Mouse (Mus musculus) CD4-positive helper T cell, adult 2 months (primary cell): Measurements from ENCODE around the gene Cdc6.
"Not testable (repeated sequence)": the region's sequence is repeated elsewhere in the genome, so short reads cannot be mapped to it uniquely, and the experiment has no call there.

Experiments used
- DNase-seq: peaks from one replicate; pipeline ENCODE4 v3.0.0-alpha.2; 2012; ENCODE audit warnings: low read depth, missing footprints, low spot score

The Cdc6 gene

GRCm38 (mm10) chr11:98931513-98932292 lies 24.1 kb downstream of the Cdc6 start:
- no peak for DNase-seq

GRCm38 (mm10) chr11:98932293-98933091 lies 24.9 kb downstream of the Cdc6 start:
- DNase-seq = peak; percentile 42

DNA sequence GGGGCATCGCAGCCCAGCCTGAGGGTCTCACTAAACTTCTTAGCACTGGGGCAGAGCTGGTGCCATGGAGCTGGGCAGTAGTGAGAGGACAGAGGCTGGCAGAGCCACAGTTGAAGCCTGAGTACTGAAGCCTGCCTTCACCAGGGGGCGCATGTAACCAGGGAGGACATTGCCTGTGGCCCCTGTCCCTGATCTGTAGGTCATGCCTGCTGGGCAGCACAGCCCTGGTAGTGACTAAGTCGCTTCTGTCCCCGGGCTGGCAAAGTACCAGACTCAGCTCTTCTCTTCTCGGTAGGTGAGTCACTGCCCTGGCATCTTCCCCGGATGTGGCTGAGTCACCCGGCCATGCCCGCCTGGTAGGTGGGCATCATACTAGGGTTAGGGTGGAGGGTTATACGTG lies 25.6 kb downstream of the Cdc6 start:
- peak; percentile 68 for DNase-seq

DNA sequence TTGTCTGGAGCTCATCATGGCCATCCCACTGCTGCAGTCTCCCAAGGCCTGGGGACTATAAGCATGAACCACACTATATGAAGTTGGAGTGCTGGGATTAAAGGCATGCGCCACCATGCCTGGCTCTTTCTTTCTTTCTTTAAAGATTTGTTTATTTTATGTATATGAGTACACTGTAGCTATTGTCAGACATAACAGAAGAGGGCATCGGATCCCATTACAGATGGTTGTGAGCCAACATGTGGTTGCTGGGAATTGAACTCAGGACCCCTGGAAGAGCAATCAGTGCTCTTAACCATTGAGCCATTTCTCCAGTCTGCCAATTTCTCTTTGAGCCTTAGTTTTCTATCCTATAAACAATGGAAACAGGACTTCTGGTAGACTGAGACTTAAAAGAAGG lies 26.2 kb downstream of the Cdc6 start:
- not testable (repeated sequence) for DNase-seq

- DNase-seq = no peak
Measured at GRCm38 (mm10) chr11:98934367-98934766, 26.8 kb downstream of the Cdc6 start.

- no peak for DNase-seq
Measured at GRCm38 (mm10) chr11:98935123-98935522, 27.5 kb downstream of the Cdc6 start.

GRCm38 (mm10) chr11:98936170-98936569 lies 28.6 kb downstream of the Cdc6 start:
- DNase-seq = no peak

- no peak for DNase-seq
Measured at GRCm38 (mm10) chr11:98936606-98937409, 29.2 kb downstream of the Cdc6 start.

DNA sequence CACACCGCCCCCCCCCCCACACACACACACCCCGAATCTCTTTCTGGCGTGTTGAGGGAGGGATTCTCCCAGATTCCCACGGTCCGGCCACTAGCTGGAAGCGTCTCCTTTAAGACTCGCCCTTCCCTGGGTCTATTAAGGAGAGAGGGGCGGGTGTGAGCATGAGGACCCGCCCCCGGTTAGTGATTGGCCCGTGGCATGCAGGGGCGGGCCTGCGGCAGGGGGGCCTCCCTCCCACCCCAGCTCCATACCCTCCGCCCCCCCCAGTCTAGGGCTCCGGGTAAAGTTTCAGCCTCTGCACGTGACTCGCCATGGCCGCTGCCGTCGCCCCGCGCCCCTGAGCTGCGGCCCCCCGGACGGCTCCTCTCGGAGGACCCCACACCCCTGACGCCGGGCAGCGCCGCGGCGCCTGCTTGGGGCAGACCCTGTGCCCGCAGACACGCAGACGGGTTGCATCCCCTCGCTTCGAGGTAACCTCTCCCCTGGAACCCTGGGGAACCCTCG lies 29.9 kb downstream of the Cdc6 start:
- DNase-seq = peak; percentile 94

DNA sequence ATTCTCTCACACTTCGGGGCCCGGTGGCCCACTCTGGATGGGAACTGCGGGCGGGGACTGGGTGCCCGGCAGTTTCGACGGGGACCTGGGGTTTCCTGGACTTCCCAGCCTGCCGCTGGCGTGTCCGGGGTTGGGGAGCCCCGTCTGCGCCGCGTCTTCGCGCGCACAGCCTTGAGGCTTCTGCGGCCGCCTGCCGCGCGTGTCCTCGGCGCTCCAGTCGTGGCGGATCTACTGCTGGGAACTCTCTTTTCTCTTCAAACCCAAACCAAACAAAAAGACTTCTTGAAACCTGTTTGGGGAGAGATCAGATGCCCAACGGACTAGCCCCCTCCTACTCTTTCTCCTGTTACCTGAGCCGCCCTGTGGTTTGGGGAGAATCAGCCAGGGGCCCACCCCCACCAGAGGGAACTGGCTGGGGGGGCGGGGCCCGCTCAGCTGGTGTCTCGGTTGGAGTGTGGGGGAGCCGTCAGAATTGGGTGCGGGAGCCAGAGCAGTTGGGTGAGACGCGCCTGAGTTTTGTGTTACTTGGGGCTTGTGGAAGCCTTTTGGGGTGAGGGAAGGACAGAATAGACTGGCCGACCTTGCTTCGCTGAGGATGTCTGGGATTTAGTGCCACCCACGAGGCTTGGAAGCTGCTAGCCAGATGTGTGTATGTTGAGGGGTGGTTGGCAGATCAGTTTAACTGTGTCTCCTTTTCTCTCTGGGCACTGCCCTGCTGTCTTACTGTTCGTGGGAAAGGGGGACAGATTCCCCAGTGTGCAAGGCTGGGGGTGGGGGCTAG lies 30.5 kb downstream of the Cdc6 start:
- DNase-seq = peak; percentile 83

- no peak for DNase-seq
Measured at GRCm38 (mm10) chr11:98938701-98939083, 31.1 kb downstream of the Cdc6 start.

GRCm38 (mm10) chr11:98939084-98939952 lies 31.7 kb downstream of the Cdc6 start:
- peak; percentile 88 for DNase-seq

DNA sequence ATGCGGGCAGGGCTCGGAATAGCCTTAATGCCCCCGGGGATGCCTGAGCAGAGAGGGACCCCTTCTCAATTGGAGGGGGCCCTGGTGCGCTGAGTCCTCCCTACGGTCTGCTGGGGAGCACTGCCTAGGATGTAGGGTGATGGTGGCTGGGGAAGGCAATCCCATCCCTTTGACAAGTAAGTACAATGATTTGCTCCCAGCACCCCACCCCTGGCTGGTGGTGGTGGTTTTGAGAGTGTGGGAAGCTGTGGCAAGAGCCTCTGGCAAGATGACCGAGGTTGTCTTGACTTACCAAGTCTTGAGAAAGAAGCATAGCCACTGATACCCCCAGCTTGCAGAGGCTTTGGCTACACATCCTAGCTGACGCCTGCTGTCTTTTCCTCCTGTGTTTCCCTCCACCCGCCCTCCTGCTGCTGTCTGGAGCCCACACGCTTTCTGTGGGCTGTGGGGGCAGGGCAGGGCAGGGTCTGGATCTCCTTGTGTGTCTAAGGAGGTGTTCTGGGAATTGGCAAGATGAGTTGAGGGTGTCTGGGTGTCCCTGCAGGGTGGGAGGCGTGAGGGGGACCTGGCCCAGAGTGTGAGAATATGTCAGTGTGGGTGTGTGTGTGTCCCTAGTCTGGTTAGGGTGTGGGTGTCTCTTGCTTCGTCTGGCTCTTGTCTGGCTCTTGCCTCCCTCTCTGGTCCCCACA lies 32.5 kb downstream of the Cdc6 start:
- peak; percentile 60 for DNase-seq

- DNase-seq = no peak
Measured at GRCm38 (mm10) chr11:98940776-98941175, 33.2 kb downstream of the Cdc6 start.

DNA sequence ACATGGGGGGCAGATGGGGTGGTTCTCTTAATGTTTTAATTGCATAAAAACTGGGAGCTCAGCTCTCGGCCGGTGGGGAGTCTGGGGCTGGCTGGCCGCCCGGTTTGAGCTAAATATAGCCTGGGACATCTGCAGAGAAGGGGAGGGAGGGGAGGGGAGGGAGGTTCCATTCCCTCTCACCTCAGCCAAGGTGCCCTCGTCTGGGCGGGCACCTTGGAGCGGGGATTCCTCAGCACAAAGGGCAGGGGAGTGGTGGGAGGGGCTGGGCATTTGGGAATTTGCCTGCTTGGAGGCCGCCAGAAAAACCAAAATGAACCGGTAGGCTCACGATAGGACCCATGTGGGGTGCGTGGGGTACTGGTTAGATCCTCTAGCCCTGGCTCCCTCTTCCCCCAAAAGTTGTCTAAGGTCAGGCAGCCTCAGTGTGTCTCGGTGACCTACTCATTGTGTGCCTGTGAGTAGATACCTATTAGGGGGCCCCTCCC lies 33.8 kb downstream of the Cdc6 start:
- DNase-seq = peak; percentile 80

DNA sequence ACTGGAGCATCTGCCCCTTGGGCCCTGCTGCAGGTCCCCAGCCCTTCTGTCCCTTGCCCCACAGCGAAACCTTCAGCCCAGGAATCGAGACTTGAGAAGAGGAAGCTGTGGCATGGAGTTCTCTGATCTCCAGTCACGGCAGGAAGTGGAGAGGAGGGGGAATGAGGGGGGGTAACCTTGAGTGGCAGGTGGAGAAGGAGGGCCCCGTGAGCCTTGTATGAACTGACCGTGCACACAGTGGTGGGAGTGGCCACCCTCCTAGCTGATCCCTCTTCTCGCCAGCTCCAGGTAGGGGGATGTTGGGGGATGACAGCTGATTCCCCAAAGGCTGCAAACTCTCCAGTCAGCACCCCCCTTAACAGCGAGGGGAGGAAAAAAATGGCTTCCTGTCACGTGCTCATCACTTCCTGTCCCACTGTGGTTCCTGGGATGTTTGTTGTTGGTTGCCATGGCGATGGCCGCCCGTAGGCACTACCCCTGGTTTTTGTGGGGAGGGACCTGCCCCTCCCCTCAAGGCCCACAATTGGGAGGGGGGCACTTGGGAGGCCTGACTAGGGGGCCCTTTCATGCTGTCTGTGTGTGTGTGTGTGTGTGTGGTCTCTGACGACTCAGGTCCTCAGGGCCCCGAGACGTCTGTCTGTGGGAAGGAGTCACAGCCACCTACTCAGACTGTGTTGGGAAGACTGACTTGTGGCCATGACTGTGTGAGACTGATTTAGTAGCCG lies 34.4 kb downstream of the Cdc6 start:
- DNase-seq = peak; percentile 99

DNA sequence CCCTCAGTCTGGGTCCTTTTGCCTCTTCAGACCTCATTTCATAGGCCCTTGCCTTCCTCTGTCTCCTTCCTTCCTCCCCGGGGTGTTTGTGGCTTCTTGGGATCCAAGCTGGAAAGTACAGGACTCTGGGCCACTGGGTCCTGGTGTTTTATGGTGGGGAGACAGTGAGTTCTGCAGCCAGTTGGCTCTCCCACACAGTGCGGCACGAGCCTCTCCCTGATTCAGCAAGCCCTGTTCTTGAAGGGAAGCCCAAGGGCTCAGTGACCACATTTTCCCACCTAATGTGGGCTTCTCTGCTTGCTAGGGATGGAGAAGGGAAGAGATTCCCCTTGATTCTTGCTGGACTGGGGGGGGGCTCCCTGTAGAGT lies 34.9 kb downstream of the Cdc6 start:
- no peak for DNase-seq

GRCm38 (mm10) chr11:98942923-98943641 lies 35.5 kb downstream of the Cdc6 start:
- peak; percentile 91 for DNase-seq
